Mouse (Mus musculus): ENCODE results near the gene Tsga10. TPM values are rescaled to one million over a fixed set of nuclear protein-coding genes. Genes with fewer than 3 reads are reported as not detected.
"Not testable (repeated sequence)": the region's sequence is repeated elsewhere in the genome, so short reads cannot be mapped to it uniquely, and the experiment has no call there.

Gene Tsga10
- polyA plus RNA-seq, 1 experiment from 2014 or later: 6.6 TPM

DNA sequence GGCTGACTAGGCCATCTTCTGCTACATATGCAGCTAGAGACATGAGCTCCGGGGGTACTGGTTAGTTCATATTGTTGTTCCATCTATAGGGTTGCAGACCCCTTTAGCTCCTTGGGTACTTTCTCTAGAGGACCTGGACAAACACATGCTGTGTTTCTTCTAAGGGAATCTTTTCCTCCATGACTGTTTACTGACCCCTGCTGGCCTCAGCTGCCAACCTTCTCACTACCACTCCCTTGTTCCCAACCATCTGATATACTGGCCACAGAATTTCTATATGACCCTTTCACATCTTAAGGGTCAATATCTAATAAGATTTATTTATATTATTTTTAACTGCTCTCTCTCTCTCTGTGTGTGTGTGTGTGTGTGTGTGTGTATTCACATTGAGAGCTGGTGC is 63.9 kb downstream of the Tsga10 start:
- H3K4me1 ChIP-seq; H3K4me3 ChIP-seq; H3K27ac ChIP-seq (replicated peaks); H3K36me3 ChIP-seq (replicated peaks); H3K9me3 ChIP-seq; H3K27me3 ChIP-seq (replicated peaks; ENCODE audit: low read depth, poor library complexity, severe bottlenecking): not testable (repeated sequence)
- WGBS: 76% methylated on average over 1 of the region's 1 CpGs
- DNase-seq (ENCODE audit: low spot score): peak; percentile 10

DNA sequence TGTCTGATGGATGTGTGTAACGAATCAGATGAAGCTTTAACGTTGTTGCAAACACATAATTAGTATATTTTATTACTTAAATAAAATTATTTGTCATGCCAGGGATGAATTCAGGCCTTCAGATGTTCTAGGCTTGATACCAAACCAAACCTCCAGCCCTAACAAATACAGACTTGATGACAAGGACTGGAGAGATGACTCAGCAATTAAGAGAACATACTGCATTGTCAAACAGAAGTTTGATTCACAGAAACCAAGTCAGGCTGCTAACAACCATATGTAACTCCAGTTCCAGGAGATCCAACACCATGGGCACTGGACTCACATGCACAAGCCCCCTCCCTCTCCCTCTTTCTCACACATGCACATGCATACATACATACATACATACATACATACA is 65.9 kb downstream of the Tsga10 start:
- Histone ChIP-seq H3K27me3 (replicated peaks; ENCODE audit: low read depth, poor library complexity, severe bottlenecking) (no peaks in the 10 kb centered on the region), H3K4me3 (no peak overlapping the region), H3K27ac (replicated peaks) (no peak overlapping the region), H3K9me3 (no peaks in the 10 kb centered on the region), H3K36me3 (replicated peaks) (no peaks in the 10 kb centered on the region), H3K4me1 (no peaks in the 10 kb centered on the region)
- DNase-seq (ENCODE audit: low spot score): no peak
- 91% methylated on average over 2 of the region's 2 CpGs for WGBS

DNA sequence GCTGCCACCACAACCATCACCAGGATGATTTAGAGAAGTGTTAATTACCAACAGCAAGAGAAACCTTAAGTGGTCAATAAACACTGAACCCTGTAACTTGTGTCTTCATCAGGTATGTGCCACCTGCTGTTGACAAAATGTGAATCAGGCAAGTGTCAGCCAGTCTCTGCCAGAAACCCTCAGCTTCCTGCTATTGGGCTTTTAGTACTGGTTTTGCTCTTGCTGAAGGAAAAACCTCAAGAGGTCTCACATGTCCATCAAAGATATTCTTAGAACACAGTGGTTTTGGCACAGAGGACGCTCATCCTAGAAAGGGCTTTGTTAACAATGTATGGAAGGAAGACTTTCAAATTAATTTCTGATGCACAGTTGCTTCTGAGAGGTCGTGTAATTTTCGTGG is 66.7 kb downstream of the Tsga10 start:
- Histone ChIP-seq H3K27me3 (replicated peaks; ENCODE audit: low read depth, poor library complexity, severe bottlenecking) (no peaks in the 10 kb centered on the region), H3K36me3 (replicated peaks) (no peaks in the 10 kb centered on the region), H3K9me3 (no peaks in the 10 kb centered on the region), H3K4me3 (no peak overlapping the region), H3K27ac (replicated peaks) (no peak overlapping the region), H3K4me1 (no peaks in the 10 kb centered on the region)
- WGBS: 70% methylated on average over 3 of the region's 3 CpGs
- no peak for DNase-seq (ENCODE audit: low spot score)

DNA sequence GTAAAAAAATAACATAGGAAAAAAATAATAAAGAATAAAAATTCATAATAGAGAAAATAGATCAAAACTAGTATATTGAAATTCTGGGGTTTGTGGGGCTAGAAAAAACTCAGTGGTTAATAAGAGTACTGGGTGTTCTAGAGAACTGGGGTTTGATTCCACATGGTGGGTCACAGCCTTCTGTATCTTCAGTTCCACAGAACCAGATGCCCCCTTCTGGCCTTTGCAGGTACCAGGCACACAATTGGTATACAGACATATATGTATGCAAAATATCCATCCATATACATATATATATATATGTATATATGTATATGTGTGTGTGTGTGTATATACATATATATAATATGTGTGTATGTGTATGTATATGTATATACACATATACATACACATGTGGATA is 106.8 kb downstream of the Tsga10 start:
- Histone ChIP-seq H3K4me1 (no peaks in the 10 kb centered on the region), H3K36me3 (replicated peaks) (no peaks in the 10 kb centered on the region), H3K27me3 (replicated peaks; ENCODE audit: low read depth, poor library complexity, severe bottlenecking) (no peaks in the 10 kb centered on the region), H3K27ac (replicated peaks) (no peak overlapping the region), H3K9me3 (no peaks in the 10 kb centered on the region), H3K4me3 (no peak overlapping the region)
- no peak for DNase-seq (ENCODE audit: low spot score)

GRCm38 (mm10) chr1:37744650-37745259 is 121.5 kb downstream of the Tsga10 start:
- H3K4me3 ChIP-seq: no peak overlapping the region
- H3K4me1 ChIP-seq: no peaks in the 10 kb centered on the region
- no peak for DNase-seq (ENCODE audit: low spot score)
- H3K27ac ChIP-seq (replicated peaks): no peak overlapping the region
- H3K9me3 ChIP-seq: no peaks in the 10 kb centered on the region
- WGBS: 84% methylated on average over 9 of the region's 9 CpGs
- H3K36me3 ChIP-seq (replicated peaks): no peaks in the 10 kb centered on the region
- H3K27me3 ChIP-seq (replicated peaks; ENCODE audit: low read depth, poor library complexity, severe bottlenecking): no peaks in the 10 kb centered on the region

GRCm38 (mm10) chr1:37742602-37743270 is 123.5 kb downstream of the Tsga10 start:
- no peaks in the 10 kb centered on the region for H3K9me3 ChIP-seq
- WGBS: 63% methylated on average over 14 of the region's 14 CpGs
- H3K4me1 ChIP-seq: no peaks in the 10 kb centered on the region
- no peaks in the 10 kb centered on the region for H3K36me3 ChIP-seq (replicated peaks)
- H3K27me3 ChIP-seq (replicated peaks; ENCODE audit: low read depth, poor library complexity, severe bottlenecking): no peaks in the 10 kb centered on the region
- H3K27ac ChIP-seq (replicated peaks): no peak overlapping the region
- no peak for DNase-seq (ENCODE audit: low spot score)
- H3K4me3 ChIP-seq: peak overlapping the region; percentile 14; the same call in 1 of the 2 replicates

- Histone ChIP-seq H3K4me1 (no peaks in the 10 kb centered on the region), H3K9me3 (no peaks in the 10 kb centered on the region), H3K36me3 (replicated peaks) (no peaks in the 10 kb centered on the region), H3K27me3 (replicated peaks; ENCODE audit: low read depth, poor library complexity, severe bottlenecking) (no peaks in the 10 kb centered on the region), H3K4me3 (no peak overlapping the region), H3K27ac (replicated peaks) (no peak overlapping the region)
- WGBS: 91% methylated on average over 11 of the region's 11 CpGs
- no peak for DNase-seq (ENCODE audit: low spot score)
These were observed 124.1 kb downstream of the Tsga10 start for GRCm38 (mm10) chr1:37742126-37742525.

DNA sequence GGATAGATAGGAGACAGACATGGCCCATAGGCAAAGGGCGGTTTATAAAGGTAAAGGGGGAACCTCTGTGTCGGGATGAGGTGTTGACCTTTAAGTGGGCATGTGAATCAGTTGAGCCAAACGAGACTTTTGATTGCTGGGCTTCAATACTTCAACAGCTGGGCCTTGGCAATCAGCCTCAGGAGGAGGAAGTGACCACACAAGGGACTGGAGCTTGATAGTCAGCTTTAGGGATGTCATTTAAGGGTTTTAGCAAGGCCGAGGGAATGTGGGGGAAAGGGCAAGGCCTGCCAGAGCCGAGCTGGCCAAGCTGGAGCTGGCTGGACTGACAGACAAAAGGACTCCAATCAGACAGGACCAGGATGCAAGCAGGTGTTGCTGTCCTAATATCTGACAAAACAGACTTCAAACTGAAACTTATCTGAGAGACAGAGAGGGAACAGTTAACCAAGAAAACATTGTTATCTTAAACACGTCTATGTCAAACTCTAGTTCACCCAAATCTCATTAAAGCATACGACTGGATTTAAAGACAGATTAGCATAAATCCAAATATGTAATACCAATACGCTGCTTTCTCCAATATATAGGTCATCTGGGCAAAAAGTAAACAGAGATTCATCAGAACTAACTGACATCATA is 125.9 kb downstream of the Tsga10 start:
- H3K27ac ChIP-seq (replicated peaks): no peak overlapping the region
- no peaks in the 10 kb centered on the region for H3K27me3 ChIP-seq (replicated peaks; ENCODE audit: low read depth, poor library complexity, severe bottlenecking)
- no peaks in the 10 kb centered on the region for H3K4me1 ChIP-seq
- H3K36me3 ChIP-seq (replicated peaks): no peaks in the 10 kb centered on the region
- H3K9me3 ChIP-seq: no peaks in the 10 kb centered on the region
- no peak overlapping the region for H3K4me3 ChIP-seq
- whole genome bisulfite sequencing: 81% methylated on average over 8 of the region's 8 CpGs
- DNase-seq (ENCODE audit: low spot score): no peak

DNA sequence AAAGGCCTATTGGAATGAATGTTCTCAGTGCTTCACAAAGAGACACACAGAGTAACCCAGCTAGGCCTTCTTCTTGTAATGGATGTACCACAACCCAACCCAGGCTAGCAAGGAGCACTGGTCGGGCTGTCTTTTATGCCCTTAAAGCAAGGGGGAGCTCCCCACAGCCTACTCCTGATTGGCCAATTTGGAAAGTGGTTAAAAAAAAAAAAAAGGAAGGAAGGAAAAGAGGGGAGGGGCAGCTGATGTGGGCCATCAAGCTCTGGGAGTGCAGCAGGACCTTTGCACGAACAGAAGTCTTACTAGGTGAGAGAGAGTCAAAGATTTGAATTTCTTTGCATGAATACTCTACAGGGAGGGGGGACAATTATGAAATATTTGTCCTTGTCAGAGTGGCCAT is 127.3 kb downstream of the Tsga10 start:
- WGBS: 64% methylated on average over 2 of the region's 2 CpGs
- Histone ChIP-seq H3K4me1 (no peaks in the 10 kb centered on the region), H3K36me3 (replicated peaks) (no peaks in the 10 kb centered on the region), H3K4me3 (no peak overlapping the region), H3K27ac (replicated peaks) (no peak overlapping the region), H3K9me3 (no peaks in the 10 kb centered on the region), H3K27me3 (replicated peaks; ENCODE audit: low read depth, poor library complexity, severe bottlenecking) (no peaks in the 10 kb centered on the region)
- no peak for DNase-seq (ENCODE audit: low spot score)

DNA sequence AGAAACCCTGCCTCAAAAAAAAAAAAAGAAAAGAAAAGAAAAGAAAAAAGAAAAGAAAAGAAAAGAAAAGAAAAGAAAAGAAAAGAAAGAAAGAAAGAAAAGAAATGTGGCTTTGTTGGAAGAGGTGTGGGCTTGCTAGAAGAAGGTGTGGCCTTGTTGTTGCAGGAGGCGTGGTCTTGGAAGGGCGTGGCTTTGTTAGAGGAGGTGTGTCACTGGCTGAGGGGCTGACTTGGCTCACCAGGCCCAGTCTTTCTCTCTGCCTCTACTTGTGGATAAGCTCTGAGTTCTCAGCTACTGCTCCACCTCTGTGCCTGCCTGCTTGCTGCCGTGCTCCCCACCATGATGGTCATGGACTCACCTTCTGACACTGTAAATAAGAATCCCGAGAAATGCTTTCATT is 129.2 kb downstream of the Tsga10 start:
- Histone ChIP-seq H3K9me3 (no peaks in the 10 kb centered on the region), H3K4me1 (0 out of 2 replicates have a peak, but pooled peaks cover 3% of the 10 kb centered on the region), H3K27me3 (replicated peaks; ENCODE audit: low read depth, poor library complexity, severe bottlenecking) (no peaks in the 10 kb centered on the region), H3K36me3 (replicated peaks) (no peaks in the 10 kb centered on the region), H3K27ac (replicated peaks) (no peak overlapping the region), H3K4me3 (no peak overlapping the region)
- 84% methylated on average over 4 of the region's 4 CpGs for WGBS
- DNase-seq (ENCODE audit: low spot score): no peak

DNA sequence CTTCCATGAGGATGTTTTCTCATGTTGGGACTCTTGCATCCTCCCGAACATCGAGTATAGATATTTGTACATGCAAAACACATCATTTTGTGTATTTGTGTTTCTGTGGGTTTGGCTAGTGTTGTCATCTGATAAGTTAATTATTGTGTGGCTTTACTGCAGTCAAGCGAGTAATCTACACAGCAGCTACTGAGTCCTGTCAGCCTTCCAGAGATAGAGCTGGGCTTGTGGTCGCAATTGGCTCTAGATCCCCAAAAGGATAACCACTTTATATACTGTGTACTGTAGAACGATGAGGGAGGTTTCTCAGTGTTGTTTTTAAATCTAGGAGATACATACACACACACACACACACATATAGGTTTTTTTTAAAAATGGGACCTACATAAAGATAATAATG is 130.3 kb downstream of the Tsga10 start:
- no peak overlapping the region for H3K4me3 ChIP-seq
- 90% methylated on average over 5 of the region's 5 CpGs for whole genome bisulfite sequencing
- DNase-seq (ENCODE audit: low spot score): no peak
- no peak overlapping the region for H3K27ac ChIP-seq (replicated peaks)
- H3K36me3 ChIP-seq (replicated peaks): no peaks in the 10 kb centered on the region
- no peaks in the 10 kb centered on the region for H3K27me3 ChIP-seq (replicated peaks; ENCODE audit: low read depth, poor library complexity, severe bottlenecking)
- no peaks in the 10 kb centered on the region for H3K9me3 ChIP-seq
- 0 out of 2 replicates have a peak, but pooled peaks cover 3% of the 10 kb centered on the region for H3K4me1 ChIP-seq

GRCm38 (mm10) chr1:37734841-37735240 is 131.4 kb downstream of the Tsga10 start:
- no peaks in the 10 kb centered on the region for H3K36me3 ChIP-seq (replicated peaks)
- no peak overlapping the region for H3K4me3 ChIP-seq
- H3K9me3 ChIP-seq: no peaks in the 10 kb centered on the region
- DNase-seq (ENCODE audit: low spot score): no peak
- 0 out of 2 replicates have a peak, but pooled peaks cover 3% of the 10 kb centered on the region for H3K4me1 ChIP-seq
- no peak overlapping the region for H3K27ac ChIP-seq (replicated peaks)
- no peaks in the 10 kb centered on the region for H3K27me3 ChIP-seq (replicated peaks; ENCODE audit: low read depth, poor library complexity, severe bottlenecking)
- 76% methylated on average over 7 of the region's 7 CpGs for WGBS

DNA sequence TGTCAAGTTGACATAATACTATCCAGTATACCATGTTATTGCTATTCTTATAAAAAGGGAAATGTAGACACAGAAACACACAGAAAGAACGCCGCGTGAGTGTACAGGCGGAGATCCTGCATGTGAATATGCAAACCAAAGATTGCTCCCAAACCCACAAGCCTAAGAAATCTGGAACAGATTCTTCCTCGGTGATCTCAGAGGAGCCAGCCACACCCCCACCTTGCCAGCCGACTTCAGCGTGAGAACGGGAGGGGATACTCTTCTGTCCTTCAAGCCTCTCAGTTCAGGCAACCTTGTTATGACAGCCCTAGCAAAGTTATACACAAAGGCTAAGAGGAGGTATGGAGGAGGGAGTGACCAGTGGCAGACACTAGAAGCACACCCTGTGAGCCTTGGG is 136.9 kb downstream of the Tsga10 start:
- H3K4me3 ChIP-seq: no peak overlapping the region
- DNase-seq (ENCODE audit: low spot score): no peak
- no peaks in the 10 kb centered on the region for H3K36me3 ChIP-seq (replicated peaks)
- H3K4me1 ChIP-seq: peaks cover 3% of the 10 kb centered on the region; the same call in 1 of the 2 replicates
- H3K27me3 ChIP-seq (replicated peaks; ENCODE audit: low read depth, poor library complexity, severe bottlenecking): no peaks in the 10 kb centered on the region
- 90% methylated on average over 8 of the region's 8 CpGs for WGBS
- H3K9me3 ChIP-seq: no peaks in the 10 kb centered on the region
- H3K27ac ChIP-seq (replicated peaks): no peak overlapping the region

Data from embryonic facial prominence, embryonic 10.5 days (tissue).